Mouse (Mus musculus): Measurements from ENCODE around the gene C130026I21Rik.
"Not testable (repeated sequence)": the region's sequence is repeated elsewhere in the genome, so short reads cannot be mapped to it uniquely, and the experiment has no call there.

C130026I21Rik gene

GRCm38 (mm10) chr1:85011933-85012332 lies 258.4 kb downstream of the C130026I21Rik start:
- not testable (repeated sequence) for DNase-seq

GRCm38 (mm10) chr1:85010947-85011346 lies 259.4 kb downstream of the C130026I21Rik start:
- DNase-seq, result not testable (repeated sequence)

- DNase-seq, result not testable (repeated sequence)
Observed at GRCm38 (mm10) chr1:85007737-85008136, 262.6 kb downstream of the C130026I21Rik start.

GRCm38 (mm10) chr1:84999241-84999640 lies 271.1 kb downstream of the C130026I21Rik start:
- not testable (repeated sequence) for DNase-seq

GRCm38 (mm10) chr1:84996305-84996704 lies 274.1 kb downstream of the C130026I21Rik start:
- DNase-seq, result not testable (repeated sequence)

GRCm38 (mm10) chr1:84994461-84994860 lies 275.9 kb downstream of the C130026I21Rik start:
- not testable (repeated sequence) for DNase-seq

GRCm38 (mm10) chr1:84993688-84994319 lies 276.6 kb downstream of the C130026I21Rik start:
- DNase-seq, result not testable (repeated sequence)

- DNase-seq, result not testable (repeated sequence)
Observed at GRCm38 (mm10) chr1:84993235-84993634, 277.1 kb downstream of the C130026I21Rik start.

- not testable (repeated sequence) for DNase-seq
Observed at GRCm38 (mm10) chr1:84992827-84993226, 277.5 kb downstream of the C130026I21Rik start.

- DNase-seq, result not testable (repeated sequence)
Observed at GRCm38 (mm10) chr1:84989044-84989443, 281.3 kb downstream of the C130026I21Rik start.

GRCm38 (mm10) chr1:84987729-84988128 lies 282.6 kb downstream of the C130026I21Rik start:
- DNase-seq, result not testable (repeated sequence)

- DNase-seq, result not testable (repeated sequence)
Observed at GRCm38 (mm10) chr1:84961779-84962178, 308.6 kb downstream of the C130026I21Rik start.

- not testable (repeated sequence) for DNase-seq
Observed at GRCm38 (mm10) chr1:84957713-84958112, 312.7 kb downstream of the C130026I21Rik start.

- not testable (repeated sequence) for DNase-seq
Observed at GRCm38 (mm10) chr1:84956771-84957170, 313.6 kb downstream of the C130026I21Rik start.

GRCm38 (mm10) chr1:84952456-84953181 lies 317.7 kb downstream of the C130026I21Rik start:
- peak; percentile 64 for DNase-seq

GRCm38 (mm10) chr1:84951566-84951965 lies 318.8 kb downstream of the C130026I21Rik start:
- peak; percentile 47 for DNase-seq

GRCm38 (mm10) chr1:84947390-84947789 lies 323.0 kb downstream of the C130026I21Rik start:
- no peak for DNase-seq

- DNase-seq, result no peak
Observed at GRCm38 (mm10) chr1:84945950-84946349, 324.4 kb downstream of the C130026I21Rik start.

GRCm38 (mm10) chr1:84943549-84943948 lies 326.8 kb downstream of the C130026I21Rik start:
- DNase-seq, result no peak

Data from cerebellum, adult 11-12 months (tissue).